Mouse (Mus musculus): Measurements from ENCODE around the gene B3gat3. TPM values are rescaled to one million over a fixed set of nuclear protein-coding genes. Genes with fewer than 3 reads are reported as not detected.

B3gat3 gene
- polyA plus RNA-seq, 1 experiment from 2014 or later, result 40.2 TPM

DNA sequence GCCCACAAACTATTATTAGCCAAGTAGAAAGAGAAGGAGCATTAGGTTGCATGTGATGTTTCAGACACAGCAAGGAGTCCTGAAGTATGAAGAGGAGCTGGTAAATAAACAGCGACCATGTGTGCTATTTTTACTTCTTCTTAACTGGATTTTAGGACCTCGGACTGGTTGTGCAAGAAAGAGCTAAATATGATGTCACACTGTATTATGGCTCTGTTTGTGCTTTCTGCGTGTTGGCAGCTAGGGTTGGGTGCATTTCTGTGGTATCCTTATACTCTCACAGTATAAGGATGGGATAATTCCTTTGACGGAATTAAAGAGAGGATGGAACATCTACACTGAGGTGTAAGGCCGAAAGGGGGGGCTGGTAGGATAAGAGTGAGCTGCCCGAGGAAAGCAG lies 25.1 kb downstream of the B3gat3 start:
- Histone ChIP-seq H3K36me3 (ENCODE audit: control insufficient read depth, insufficient read depth, low read length) (peaks cover 44% of the 10 kb centered on the region), H3K9ac (ENCODE audit: low read length) (peak overlapping the region; percentile 50), H3K4me1 (replicated peaks; ENCODE audit: control insufficient read depth, insufficient read depth, low read length) (peaks cover 31% of the 10 kb centered on the region), H3K9me3 (ENCODE audit: control insufficient read depth, low read length) (no peaks in the 10 kb centered on the region), H3K27ac (ENCODE audit: low read length) (no peak overlapping the region), H3K4me3 (ENCODE audit: low read length) (peak overlapping the region; percentile 28), H3K4me2 (ENCODE audit: low read depth, low read length) (peak overlapping the region; percentile 57), H3K27me3 (ENCODE audit: control insufficient read depth, insufficient read depth, low read depth, low read length) (no peaks in the 10 kb centered on the region)
- ATAC-seq (ENCODE audit: low read depth), result no peak
- 66% methylated on average over 6 of the region's 6 CpGs for WGBS

DNA sequence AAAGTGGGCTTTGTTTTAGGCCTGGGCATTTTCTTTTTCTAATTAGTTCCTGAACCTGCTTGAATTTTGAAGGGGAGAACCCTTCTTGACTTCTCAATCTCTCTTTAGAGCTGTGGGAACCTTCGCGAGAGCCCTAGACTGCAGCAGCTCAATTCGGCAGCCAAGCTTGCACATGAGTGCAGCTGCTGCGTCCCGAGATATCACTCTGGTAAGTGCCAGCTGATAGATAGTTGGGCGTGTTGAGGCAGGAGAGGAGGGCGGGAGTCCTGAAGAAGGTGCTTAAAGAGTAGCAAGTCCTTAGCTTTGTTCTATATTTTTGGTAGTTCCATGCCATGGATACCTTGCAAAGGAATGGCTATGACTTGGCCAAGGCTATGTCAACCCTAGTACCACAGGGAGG lies 26.8 kb downstream of the B3gat3 start:
- Histone ChIP-seq H3K9ac (ENCODE audit: low read length) (no peak overlapping the region), H3K9me3 (ENCODE audit: control insufficient read depth, low read length) (no peaks in the 10 kb centered on the region), H3K4me3 (ENCODE audit: low read length) (no peak overlapping the region), H3K36me3 (ENCODE audit: control insufficient read depth, insufficient read depth, low read length) (peaks cover 56% of the 10 kb centered on the region), H3K4me1 (replicated peaks; ENCODE audit: control insufficient read depth, insufficient read depth, low read length) (peaks cover 23% of the 10 kb centered on the region), H3K4me2 (ENCODE audit: low read depth, low read length) (no peak overlapping the region), H3K27me3 (ENCODE audit: control insufficient read depth, insufficient read depth, low read depth, low read length) (no peaks in the 10 kb centered on the region), H3K27ac (ENCODE audit: low read length) (no peak overlapping the region)
- no peak for ATAC-seq (ENCODE audit: low read depth)
- WGBS, result 85% methylated on average over 7 of the region's 7 CpGs

DNA sequence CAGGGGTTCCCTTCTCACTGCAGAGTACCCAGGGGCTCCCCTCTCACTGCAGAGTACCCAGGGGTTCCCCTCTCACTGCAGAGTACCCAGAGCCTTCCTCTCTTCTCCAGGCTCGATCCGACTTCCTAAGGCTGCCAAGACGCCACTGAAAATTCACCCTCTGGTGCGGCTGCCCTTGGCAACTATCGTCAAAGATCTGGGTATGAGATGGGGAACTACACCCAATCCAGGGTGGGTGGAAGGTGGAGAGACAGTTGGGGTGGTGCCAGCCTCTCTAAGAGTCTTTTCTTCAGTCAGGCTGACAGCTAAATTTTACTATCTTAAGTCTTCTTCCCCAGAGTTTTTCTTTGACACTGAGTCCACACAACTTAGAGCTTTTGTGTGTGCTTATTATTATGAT lies 30.0 kb downstream of the B3gat3 start:
- H3K27ac ChIP-seq (ENCODE audit: low read length), result no peak overlapping the region
- H3K4me2 ChIP-seq (ENCODE audit: low read depth, low read length), result no peak overlapping the region
- H3K4me3 ChIP-seq (ENCODE audit: low read length), result no peak overlapping the region
- WGBS, result 90% methylated on average over 5 of the region's 5 CpGs
- peaks cover 12% of the 10 kb centered on the region for H3K4me1 ChIP-seq (replicated peaks; ENCODE audit: control insufficient read depth, insufficient read depth, low read length)
- no peak for ATAC-seq (ENCODE audit: low read depth)
- H3K36me3 ChIP-seq (ENCODE audit: control insufficient read depth, insufficient read depth, low read length), result peaks cover 53% of the 10 kb centered on the region
- H3K9me3 ChIP-seq (ENCODE audit: control insufficient read depth, low read length), result no peaks in the 10 kb centered on the region
- no peak overlapping the region for H3K9ac ChIP-seq (ENCODE audit: low read length)
- H3K27me3 ChIP-seq (ENCODE audit: control insufficient read depth, insufficient read depth, low read depth, low read length), result no peaks in the 10 kb centered on the region

DNA sequence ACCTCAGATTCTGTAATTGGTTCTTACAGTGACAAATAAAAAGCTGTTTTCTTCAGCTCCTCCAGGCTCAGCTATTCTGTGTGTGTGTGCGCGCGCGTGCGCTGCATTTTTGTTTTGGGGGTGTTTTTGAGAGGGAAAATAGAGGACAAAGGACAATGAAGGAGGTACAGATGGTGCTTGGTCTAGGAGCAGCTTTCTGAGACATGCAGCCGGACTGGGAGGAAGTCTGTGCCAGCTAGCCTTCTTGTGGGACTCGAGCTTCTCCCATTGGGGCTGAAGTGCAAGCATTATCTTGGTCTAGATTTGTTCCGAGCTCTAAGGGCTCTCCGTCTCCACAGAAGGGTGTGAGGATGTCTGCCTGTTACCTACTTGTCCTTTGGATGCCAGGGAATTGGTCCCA lies 32.1 kb downstream of the B3gat3 start:
- Histone ChIP-seq H3K4me1 (replicated peaks; ENCODE audit: control insufficient read depth, insufficient read depth, low read length) (peaks cover 11% of the 10 kb centered on the region), H3K36me3 (ENCODE audit: control insufficient read depth, insufficient read depth, low read length) (peaks cover 46% of the 10 kb centered on the region), H3K9ac (ENCODE audit: low read length) (no peak overlapping the region), H3K4me3 (ENCODE audit: low read length) (no peak overlapping the region), H3K27me3 (ENCODE audit: control insufficient read depth, insufficient read depth, low read depth, low read length) (no peaks in the 10 kb centered on the region), H3K4me2 (ENCODE audit: low read depth, low read length) (no peak overlapping the region), H3K9me3 (ENCODE audit: control insufficient read depth, low read length) (no peaks in the 10 kb centered on the region), H3K27ac (ENCODE audit: low read length) (no peak overlapping the region)
- 89% methylated on average over 9 of the region's 9 CpGs for WGBS
- no peak for ATAC-seq (ENCODE audit: low read depth)

DNA sequence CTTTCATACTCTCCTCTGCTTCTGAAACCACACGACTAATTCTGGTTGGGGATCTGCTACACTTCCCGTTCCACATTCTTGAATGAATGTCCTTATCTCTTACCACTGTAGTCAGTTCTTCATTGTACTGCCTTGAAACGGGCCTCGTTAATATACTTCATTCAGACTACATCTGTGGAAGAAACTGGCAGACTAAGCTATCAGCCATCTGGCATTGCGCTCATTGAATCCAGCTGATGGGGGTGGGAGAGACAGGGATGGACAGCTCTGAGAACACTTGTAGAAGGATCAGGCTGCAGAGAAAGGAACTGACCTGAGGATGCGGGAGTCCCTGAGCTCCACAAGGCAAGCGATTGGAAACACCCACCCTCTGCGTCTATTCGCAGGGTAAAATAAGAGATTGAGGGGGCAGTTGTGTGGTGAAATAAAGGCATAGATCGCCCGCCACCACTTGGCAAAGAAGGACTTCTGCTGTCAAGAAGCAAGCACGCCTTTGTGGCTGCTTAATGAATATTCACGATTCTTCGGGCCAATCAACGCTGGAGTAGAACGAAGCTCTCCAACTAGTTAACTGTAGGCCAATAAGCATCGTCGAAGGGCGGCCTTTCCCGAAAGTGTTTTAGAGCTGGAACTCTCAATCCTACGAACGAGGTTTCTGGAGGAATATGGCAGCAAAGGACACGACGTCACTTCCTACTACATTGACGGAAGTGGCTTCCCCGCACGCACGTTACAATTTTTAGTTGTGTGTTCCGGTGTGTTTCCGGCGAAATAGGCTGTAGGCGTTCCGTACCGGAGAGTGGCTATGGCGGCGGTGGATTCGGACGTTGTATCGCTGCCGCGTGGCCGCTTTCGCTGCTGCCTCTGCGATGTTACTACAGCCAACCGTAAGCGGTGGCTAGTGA lies 33.2 kb downstream of the B3gat3 start, which contains the start of gene Tut1:
Gene Tut1, plus strand, starts transcription at position 713 of the 905 bp plus-strand sequence.
- peak; percentile 95 for ATAC-seq (ENCODE audit: low read depth)
- peaks cover 11% of the 10 kb centered on the region for H3K4me1 ChIP-seq (replicated peaks; ENCODE audit: control insufficient read depth, insufficient read depth, low read length)
- no peaks in the 10 kb centered on the region for H3K27me3 ChIP-seq (ENCODE audit: control insufficient read depth, insufficient read depth, low read depth, low read length)
- H3K4me3 ChIP-seq (ENCODE audit: low read length), result peak within 1 kb of the TSS; percentile 79
- H3K9me3 ChIP-seq (ENCODE audit: control insufficient read depth, low read length), result no peaks in the 10 kb centered on the region
- 2% methylated on average over 46 of the region's 46 CpGs for WGBS
- peak within 1 kb of the TSS; percentile 76 for H3K27ac ChIP-seq (ENCODE audit: low read length)
- peaks cover 41% of the 10 kb centered on the region for H3K36me3 ChIP-seq (ENCODE audit: control insufficient read depth, insufficient read depth, low read length)
- H3K9ac ChIP-seq (ENCODE audit: low read length), result peak within 1 kb of the TSS; percentile 81
- H3K4me2 ChIP-seq (ENCODE audit: low read depth, low read length), result peak within 1 kb of the TSS; percentile 71

DNA sequence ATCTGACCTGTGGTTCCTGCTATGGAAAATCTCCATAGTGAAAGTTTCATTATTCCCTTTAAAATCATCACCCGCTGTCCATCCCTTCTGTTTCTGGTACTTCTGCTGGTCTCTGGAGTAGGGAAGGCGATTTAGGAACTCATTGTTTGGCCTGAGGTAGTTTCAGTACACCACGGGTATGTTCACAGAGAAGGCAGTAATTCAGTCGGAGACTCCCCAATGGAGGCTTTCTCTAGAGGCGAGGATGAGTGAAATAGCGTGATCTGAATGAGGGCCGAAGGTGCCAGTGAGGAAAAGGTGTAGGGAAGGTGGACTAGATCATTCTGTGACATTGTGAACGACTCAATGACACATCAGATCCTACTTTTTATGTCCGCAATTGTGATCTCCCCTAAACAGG lies 34.0 kb downstream of the B3gat3 start:
- no peak for ATAC-seq (ENCODE audit: low read depth)
- no peaks in the 10 kb centered on the region for H3K27me3 ChIP-seq (ENCODE audit: control insufficient read depth, insufficient read depth, low read depth, low read length)
- 5% methylated on average over 9 of the region's 9 CpGs for WGBS
- peak overlapping the region; percentile 76 for H3K27ac ChIP-seq (ENCODE audit: low read length)
- H3K4me2 ChIP-seq (ENCODE audit: low read depth, low read length), result peak overlapping the region; percentile 71
- no peaks in the 10 kb centered on the region for H3K9me3 ChIP-seq (ENCODE audit: control insufficient read depth, low read length)
- peak overlapping the region; percentile 81 for H3K9ac ChIP-seq (ENCODE audit: low read length)
- H3K4me1 ChIP-seq (replicated peaks; ENCODE audit: control insufficient read depth, insufficient read depth, low read length), result peaks cover 11% of the 10 kb centered on the region
- peaks cover 37% of the 10 kb centered on the region for H3K36me3 ChIP-seq (ENCODE audit: control insufficient read depth, insufficient read depth, low read length)
- peak overlapping the region; percentile 79 for H3K4me3 ChIP-seq (ENCODE audit: low read length)

DNA sequence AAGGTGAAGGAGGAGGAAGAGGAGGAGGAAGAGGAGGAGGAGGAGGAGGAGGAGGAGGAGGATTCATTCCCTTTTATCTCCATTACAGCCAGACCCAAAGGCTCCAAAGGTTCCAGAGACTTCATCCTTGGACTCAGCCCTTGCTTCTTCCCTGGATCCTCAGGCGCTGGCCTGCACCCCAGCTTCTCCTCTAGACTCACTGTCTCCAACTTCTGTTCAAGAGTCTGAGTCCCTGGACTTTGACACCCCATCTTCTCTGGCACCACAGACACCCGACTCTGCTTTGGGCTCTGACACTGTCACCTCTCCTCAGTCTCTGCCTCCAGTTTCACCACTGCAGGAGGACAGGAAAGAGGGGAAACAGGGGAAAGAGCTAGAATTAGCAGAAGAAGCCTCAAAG lies 42.1 kb downstream of the B3gat3 start:
- Histone ChIP-seq H3K27ac (ENCODE audit: low read length) (no peak overlapping the region), H3K4me3 (ENCODE audit: low read length) (no peak overlapping the region), H3K9ac (ENCODE audit: low read length) (no peak overlapping the region), H3K4me2 (ENCODE audit: low read depth, low read length) (no peak overlapping the region), H3K9me3 (ENCODE audit: control insufficient read depth, low read length) (no peaks in the 10 kb centered on the region), H3K27me3 (ENCODE audit: control insufficient read depth, insufficient read depth, low read depth, low read length) (no peaks in the 10 kb centered on the region), H3K4me1 (replicated peaks; ENCODE audit: control insufficient read depth, insufficient read depth, low read length) (peaks cover 8% of the 10 kb centered on the region), H3K36me3 (ENCODE audit: control insufficient read depth, insufficient read depth, low read length) (peaks cover 55% of the 10 kb centered on the region)
- 83% methylated on average over 2 of the region's 2 CpGs for WGBS
- no peak for ATAC-seq (ENCODE audit: low read depth)

DNA sequence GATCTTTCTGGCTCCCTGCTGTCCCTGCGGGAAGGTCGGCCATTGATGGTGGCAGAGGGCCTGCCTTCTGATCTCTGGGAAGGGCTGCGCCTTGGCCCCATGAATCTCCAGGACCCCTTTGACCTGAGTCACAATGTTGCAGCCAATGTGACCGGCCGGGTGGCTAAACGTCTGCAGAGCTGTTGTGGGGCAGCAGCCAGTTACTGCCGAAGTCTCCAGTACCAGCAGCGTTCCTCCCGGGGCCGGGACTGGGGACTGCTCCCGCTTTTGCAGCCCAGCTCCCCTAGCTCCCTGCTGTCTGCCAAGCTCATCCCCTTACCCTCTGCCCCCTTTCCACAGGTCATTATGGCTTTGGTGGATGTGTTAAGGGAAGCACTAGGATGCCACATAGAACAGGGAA lies 44.9 kb downstream of the B3gat3 start:
- no peak overlapping the region; the same call in 1 of the 2 replicates for H3K9ac ChIP-seq (ENCODE audit: low read length)
- ATAC-seq (ENCODE audit: low read depth), result no peak
- H3K36me3 ChIP-seq (ENCODE audit: control insufficient read depth, insufficient read depth, low read length), result peaks cover 49% of the 10 kb centered on the region
- no peaks in the 10 kb centered on the region for H3K27me3 ChIP-seq (ENCODE audit: control insufficient read depth, insufficient read depth, low read depth, low read length)
- no peaks in the 10 kb centered on the region for H3K9me3 ChIP-seq (ENCODE audit: control insufficient read depth, low read length)
- peak overlapping the region; percentile 98; the same call in 1 of the 2 replicates for H3K27ac ChIP-seq (ENCODE audit: low read length)
- H3K4me1 ChIP-seq (replicated peaks; ENCODE audit: control insufficient read depth, insufficient read depth, low read length), result peaks cover 13% of the 10 kb centered on the region
- 87% methylated on average over 11 of the region's 11 CpGs for WGBS
- H3K4me2 ChIP-seq (ENCODE audit: low read depth, low read length), result no peak overlapping the region
- H3K4me3 ChIP-seq (ENCODE audit: low read length), result no peak overlapping the region; the same call in 1 of the 2 replicates

DNA sequence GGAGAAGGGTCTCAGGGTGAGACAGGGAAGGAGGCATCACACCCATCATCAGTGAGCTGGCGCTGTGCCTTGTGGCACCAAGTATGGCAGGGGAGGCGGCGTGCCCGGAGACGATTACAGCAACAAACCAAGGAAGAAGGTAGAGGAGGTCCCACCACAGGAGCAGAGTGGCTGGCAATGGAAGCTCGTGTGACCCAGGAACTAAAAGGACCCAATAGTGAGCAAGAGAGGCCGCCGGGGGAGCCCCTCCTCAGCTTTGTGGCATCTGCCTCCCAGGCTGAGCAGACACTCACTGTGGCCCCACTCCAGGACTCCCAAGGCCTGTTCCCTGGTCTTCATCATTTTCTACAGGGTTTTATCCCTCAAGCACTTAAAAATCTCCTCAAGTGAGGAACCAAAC lies 45.6 kb downstream of the B3gat3 start:
- Histone ChIP-seq H3K27me3 (ENCODE audit: control insufficient read depth, insufficient read depth, low read depth, low read length) (no peaks in the 10 kb centered on the region), H3K9me3 (ENCODE audit: control insufficient read depth, low read length) (no peaks in the 10 kb centered on the region), H3K4me2 (ENCODE audit: low read depth, low read length) (peak overlapping the region; percentile 68), H3K27ac (ENCODE audit: low read length) (peak overlapping the region; percentile 98), H3K4me1 (replicated peaks; ENCODE audit: control insufficient read depth, insufficient read depth, low read length) (peaks cover 13% of the 10 kb centered on the region), H3K9ac (ENCODE audit: low read length) (peak overlapping the region; percentile 65), H3K36me3 (ENCODE audit: control insufficient read depth, insufficient read depth, low read length) (peaks cover 54% of the 10 kb centered on the region), H3K4me3 (ENCODE audit: low read length) (peak overlapping the region; percentile 68)
- no peak for ATAC-seq (ENCODE audit: low read depth)
- 66% methylated on average over 8 of the region's 8 CpGs for WGBS

Data from lung, embryonic 16.5 days (tissue).